Mouse (Mus musculus) forebrain, embryonic 11.5 days (tissue): ENCODE data around the gene Gm29776. TPM values are rescaled to one million over a fixed set of nuclear protein-coding genes. Genes with fewer than 3 reads are reported as not detected.

Experiments
- ATAC-seq: fragments of 200-750 bp; cut with Nextera tagmentation; replicated peaks from 2 replicates; pipeline ENCODE4 v1.8.0; 2017; ENCODE audit warnings: moderate TSS enrichment; ENCODE audit not compliant: low FRiP score
- DNase-seq: peaks from one replicate; pipeline ENCODE4 v3.0.0-alpha.2; 2017; ENCODE audit warnings: low spot score
- H3K27ac ChIP-seq: fragments of 300-500 bp; sonication (generic); 2 replicates; pipeline ENCODE4 v1.5.1; 2014; ENCODE audit warnings: low read depth, low read length
- H3K27me3 ChIP-seq: fragments of 300-500 bp; sonication (generic); 2 replicates; pipeline ENCODE4 v1.6.1; 2014; ENCODE audit warnings: mild to moderate bottlenecking, low read length, mixed read lengths; ENCODE audit not compliant: control insufficient read depth, insufficient read depth
- H3K36me3 ChIP-seq: fragments of 300-500 bp; sonication (generic); 2 replicates; pipeline ENCODE4 v1.6.1; 2014; ENCODE audit warnings: mild to moderate bottlenecking, low read length, moderate library complexity, mixed read lengths; ENCODE audit not compliant: control insufficient read depth, insufficient read depth
- H3K4me1 ChIP-seq: fragments of 300-500 bp; sonication (generic); replicated peaks from 2 replicates; pipeline ENCODE4 v1.6.1; 2014; ENCODE audit warnings: low read length, mixed read lengths; ENCODE audit not compliant: control insufficient read depth, insufficient read depth
- H3K4me2 ChIP-seq: fragments of 300-500 bp; sonication (generic); 2 replicates; pipeline ENCODE4 v1.6.1; 2014; ENCODE audit warnings: low read depth, mild to moderate bottlenecking, low read length, moderate library complexity, mixed read lengths; ENCODE audit not compliant: severe bottlenecking
- H3K4me3 ChIP-seq: fragments of 300-500 bp; sonication (generic); 2 replicates; pipeline ENCODE4 v1.5.1; 2014; ENCODE audit warnings: low read depth, low read length
- H3K9ac ChIP-seq: fragments of 300-500 bp; sonication (generic); 2 replicates; pipeline ENCODE4 v1.6.1; 2014; ENCODE audit warnings: low read length
- H3K9me3 ChIP-seq: fragments of 300-500 bp; sonication (generic); 2 replicates; pipeline ENCODE4 v1.6.1; 2016; ENCODE audit warnings: low read length, mixed read lengths; ENCODE audit not compliant: control insufficient read depth
- WGBS: fragments of 180-500 bp; shearing (Covaris S2); extraction: QIAGEN DNeasy Blood & Tissue Kit; methylation state at CpG from one replicate; pipeline ENCODE4 v1.1.7; 2014; 5-methylcytosine and 5-hydroxymethylcytosine counted together
- microRNA-seq: library from miRNA; unstranded; fragments of <30 nt; microRNA quantifications from one replicate; pipeline ENCODE4, GENCODE M21; 2016; ENCODE audit not compliant: insufficient number of aligned reads
- polyA plus RNA-seq: library from polyadenylated mRNA; unstranded; fragments of >200 nt; fragmentation: Nextera tagmentation; extraction: Ambion mirVana; gene quantifications from 2 replicates; pipeline ENCODE4 v1.2.1, GENCODE M21; 2014

Gm29776 gene
- polyA plus RNA-seq, 1 experiment from 2014 or later = 0.17 TPM

GRCm38 (mm10) chr14:54643011-54643410 is 55.6 kb downstream of the Gm29776 start:
- Histone ChIP-seq H3K9ac (no peak overlapping the region), H3K4me3 (no peak overlapping the region), H3K27ac (no peak overlapping the region), H3K27me3 (no peaks in the 10 kb centered on the region), H3K36me3 (peaks cover 29% of the 10 kb centered on the region), H3K9me3 (no peaks in the 10 kb centered on the region), H3K4me2 (no peak overlapping the region), H3K4me1 (peaks cover 7% of the 10 kb centered on the region)
- DNase-seq (no peak), ATAC-seq (no peak)
- 89% methylated on average over 2 of the region's 2 CpGs for WGBS

Small RNAs within 50 kb of the gene (microRNA-seq; reads per million reads assigned to microRNA genes)
- gene Mir6948 = not detected

Other genes with a start within 250 kb of the Gm29776 start
- 28.8 and 29.9 TPM in 2 replicates for gene Lrp10, start 234.7 kb downstream of the Gm29776 start, polyA plus RNA-seq
- gene Rem2, start 222.7 kb downstream of the Gm29776 start, polyA plus RNA-seq = 18.8 and 19.8 TPM in 2 replicates
- 142 and 151 TPM in 2 replicates for gene Prmt5, start 181.3 kb downstream of the Gm29776 start, polyA plus RNA-seq
- gene Haus4, start 144.2 kb downstream of the Gm29776 start, polyA plus RNA-seq = 50.6 and 55.5 TPM in 2 replicates
- 51.6 and 59.7 TPM in 2 replicates for gene Ajuba, start 121.3 kb downstream of the Gm29776 start, polyA plus RNA-seq
- 9.6 and 9.9 TPM in 2 replicates for gene 4931414P19Rik, start 92.8 kb downstream of the Gm29776 start, polyA plus RNA-seq
- 414 and 455 TPM in 2 replicates for gene Psmb5, start 80.8 kb downstream of the Gm29776 start, polyA plus RNA-seq
- gene Psmb11, start 77.4 kb downstream of the Gm29776 start, polyA plus RNA-seq = 0.05 TPM in 1 of 2 replicates, not detected in the other
- not detected in 2 replicates for gene Gm17606, start 57.9 kb downstream of the Gm29776 start, polyA plus RNA-seq
- 10.5 and 12.3 TPM in 2 replicates for gene Cdh24, start 57.5 kb downstream of the Gm29776 start, polyA plus RNA-seq
- gene 1700123O20Rik, start 12.6 kb downstream of the Gm29776 start, polyA plus RNA-seq = 89.9 and 94.4 TPM in 2 replicates
- 150 and 160 TPM in 2 replicates for gene Acin1, start 11.9 kb downstream of the Gm29776 start, polyA plus RNA-seq
- gene Cebpe, start 13.3 kb upstream of the Gm29776 start, polyA plus RNA-seq = not detected in 2 replicates
- gene Slc7a8, start 83.1 kb upstream of the Gm29776 start, polyA plus RNA-seq = 1.5 and 2.1 TPM in 2 replicates
- not detected in 2 replicates for gene Rnf212b, start 115.3 kb upstream of the Gm29776 start, polyA plus RNA-seq
- gene Homez, start 172.1 kb upstream of the Gm29776 start, polyA plus RNA-seq = 15.7 and 16.1 TPM in 2 replicates
- 0.69 and 1.4 TPM in 2 replicates for gene Ppp1r3e, start 178.7 kb upstream of the Gm29776 start, polyA plus RNA-seq
- 3.1 and 3.2 TPM in 2 replicates for gene Bcl2l2, start 184.5 kb upstream of the Gm29776 start, polyA plus RNA-seq
- gene Gm20521, start 184.6 kb upstream of the Gm29776 start, polyA plus RNA-seq = not detected in 2 replicates
- gene Pabpn1, start 193.7 kb upstream of the Gm29776 start, polyA plus RNA-seq = 182 and 221 TPM in 2 replicates
- gene Slc22a17, start 214.3 kb upstream of the Gm29776 start, polyA plus RNA-seq = 44.4 and 51.8 TPM in 2 replicates
- 39.4 and 41.8 TPM in 2 replicates for gene Efs, start 227.3 kb upstream of the Gm29776 start, polyA plus RNA-seq
- gene Il25, start 233.9 kb upstream of the Gm29776 start, polyA plus RNA-seq = not detected in 2 replicates
- 0.69 TPM in 1 of 2 replicates, not detected in the other for gene Cmtm5, start 237.4 kb upstream of the Gm29776 start, polyA plus RNA-seq